Mouse (Mus musculus): ENCODE measurements around the gene Tsx. TPM values are rescaled to one million over a fixed set of nuclear protein-coding genes. Genes with fewer than 3 reads are reported as not detected.

The Tsx gene
- polyA plus RNA-seq, 1 experiment from 2014 or later = 0.28 TPM

Other genes starting within 250 kb of the Tsx start
- gene Nap1l2, start 227.8 kb upstream of the Tsx start, polyA plus RNA-seq (2015; fragmentation: Nextera tagmentation; extraction: Ambion mirVana) = 1.4 and 1.6 TPM in 2 replicates
- gene Cdx4, start 93.1 kb upstream of the Tsx start, polyA plus RNA-seq (2015; fragmentation: Nextera tagmentation; extraction: Ambion mirVana) = not detected in 2 replicates
- gene Chic1, start 58.0 kb upstream of the Tsx start, polyA plus RNA-seq (2015; fragmentation: Nextera tagmentation; extraction: Ambion mirVana) = 2.3 and 2.5 TPM in 2 replicates
- not detected in 2 replicates for gene Gm26992, start 7.5 kb downstream of the Tsx start, polyA plus RNA-seq (2015; fragmentation: Nextera tagmentation; extraction: Ambion mirVana)
- not detected in 2 replicates for gene Zcchc13, start 216.1 kb downstream of the Tsx start, polyA plus RNA-seq (2015; fragmentation: Nextera tagmentation; extraction: Ambion mirVana)